8 mouse cellular contexts compared by ENCODE assay signal in the genomic region with DNA sequence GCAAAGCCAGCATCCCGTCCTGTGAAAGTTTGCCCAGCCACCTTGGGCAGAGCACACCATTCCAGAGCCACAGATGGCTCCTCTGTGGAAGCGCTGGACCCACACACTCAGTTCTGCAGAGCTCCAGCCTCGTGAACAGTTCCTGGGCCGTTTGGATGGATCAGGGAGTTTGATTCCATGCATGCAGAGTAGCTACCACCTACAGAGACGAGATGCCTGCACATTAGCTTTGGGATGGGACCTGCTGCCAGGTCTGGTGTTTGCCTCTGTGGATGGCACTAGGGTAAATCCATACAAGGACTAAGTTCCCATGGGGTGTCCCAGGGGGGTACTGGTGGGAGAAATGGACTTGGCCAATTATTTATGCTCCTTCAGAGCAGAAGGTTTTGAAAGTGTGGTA.
DNase-seq lines count a peak whose midpoint lies in the region; ATAC-seq lines count a peak whose summit lies in the region.

No protein-coding gene starts in this region.

- H3K4me2 ChIP-seq in kidney, embryonic 15.5 days: peak overlapping the region; percentile 58
- peak overlapping the region; percentile 35 for H3K4me2 ChIP-seq in embryonic facial prominence, embryonic 12.5 days (replicated peaks)
- H3K4me2 ChIP-seq in hindbrain, embryonic 11.5 days (replicated peaks; ENCODE audit: low read depth, low read length): no peak overlapping the region
- H3K4me2 ChIP-seq in liver, embryonic 16.5 days (ENCODE audit: low read depth, low read length): peak overlapping the region; percentile 61

- no peak for DNase-seq in kidney, postnatal 14 days
- DNase-seq in hindbrain, embryonic 11.5 days (ENCODE audit: low spot score): no peak
- DNase-seq in spleen, postnatal 14 days (ENCODE audit: low spot score in 2 of 2): no peak
- no peak for DNase-seq in left cerebral cortex, adult 9 months (ENCODE audit: low spot score in 2 of 2)

- H3K9ac ChIP-seq in kidney, embryonic 15.5 days: no peak overlapping the region
- H3K9ac ChIP-seq in embryonic facial prominence, embryonic 12.5 days: no peak overlapping the region; the same call in 1 of the 2 replicates
- H3K9ac ChIP-seq in hindbrain, embryonic 11.5 days (ENCODE audit: low read depth, low read length): no peak overlapping the region
- no peak overlapping the region for H3K9ac ChIP-seq in liver, embryonic 16.5 days (ENCODE audit: low read depth, low read length)

- peaks cover 7% of the 10 kb centered on the region; the same call in 1 of the 2 replicates for H3K36me3 ChIP-seq in kidney, embryonic 15.5 days
- peaks cover 12% of the 10 kb centered on the region for H3K36me3 ChIP-seq in embryonic facial prominence, embryonic 12.5 days
- no peaks in the 10 kb centered on the region for H3K36me3 ChIP-seq in hindbrain, embryonic 11.5 days (ENCODE audit: control insufficient read depth, insufficient read depth, low read length)
- H3K36me3 ChIP-seq in liver, embryonic 16.5 days (ENCODE audit: control insufficient read depth, insufficient read depth): no peaks in the 10 kb centered on the region

- H3K4me3 ChIP-seq in kidney, embryonic 15.5 days (replicated peaks): 0 out of 2 replicates have a peak overlapping the region, but pooled peaks have one; percentile 29
- no peak overlapping the region for H3K4me3 ChIP-seq in embryonic facial prominence, embryonic 12.5 days
- H3K4me3 ChIP-seq in hindbrain, embryonic 11.5 days (ENCODE audit: low read depth, low read length): no peak overlapping the region
- H3K4me3 ChIP-seq in liver, embryonic 16.5 days (ENCODE audit: low read depth, low read length): peak overlapping the region; percentile 49; the same call in 1 of the 2 replicates

- H3K4me1 ChIP-seq in kidney, embryonic 15.5 days: peaks cover 47% of the 10 kb centered on the region
- peaks cover 59% of the 10 kb centered on the region for H3K4me1 ChIP-seq in embryonic facial prominence, embryonic 12.5 days
- peaks cover 17% of the 10 kb centered on the region for H3K4me1 ChIP-seq in hindbrain, embryonic 11.5 days (replicated peaks; ENCODE audit: control insufficient read depth, insufficient read depth, low read length)
- peaks cover 27% of the 10 kb centered on the region for H3K4me1 ChIP-seq in liver, embryonic 16.5 days (ENCODE audit: control insufficient read depth, low read depth, low read length)

- H3K27me3 ChIP-seq in kidney, embryonic 15.5 days: no peaks in the 10 kb centered on the region
- H3K27me3 ChIP-seq in embryonic facial prominence, embryonic 12.5 days: no peaks in the 10 kb centered on the region
- H3K27me3 ChIP-seq in hindbrain, embryonic 11.5 days (ENCODE audit: control insufficient read depth, insufficient read depth, low read length): no peaks in the 10 kb centered on the region
- H3K27me3 ChIP-seq in liver, embryonic 16.5 days (ENCODE audit: control insufficient read depth, insufficient read depth, low read depth, low read length): no peaks in the 10 kb centered on the region

- H3K9me3 ChIP-seq in kidney, embryonic 15.5 days (replicated peaks): no peaks in the 10 kb centered on the region
- no peaks in the 10 kb centered on the region for H3K9me3 ChIP-seq in embryonic facial prominence, embryonic 12.5 days
- H3K9me3 ChIP-seq in hindbrain, embryonic 11.5 days (ENCODE audit: control insufficient read depth, low read length): no peaks in the 10 kb centered on the region
- no peaks in the 10 kb centered on the region for H3K9me3 ChIP-seq in liver, embryonic 16.5 days (replicated peaks; ENCODE audit: control insufficient read depth, low read length)

- WGBS in kidney, embryonic 15.5 days: 44% methylated on average over 5 of the region's 5 CpGs
- WGBS in embryonic facial prominence, embryonic 12.5 days: 61% methylated on average over 5 of the region's 5 CpGs
- WGBS in hindbrain, embryonic 11.5 days: 55% methylated on average over 5 of the region's 5 CpGs
- 44% methylated on average over 5 of the region's 5 CpGs for WGBS in liver, embryonic 16.5 days (ENCODE audit: insufficient replicate concordance)

- no peak for ATAC-seq in kidney, embryonic 15.5 days (replicated peaks; ENCODE audit: low FRiP score)
- no peak for ATAC-seq in embryonic facial prominence, embryonic 12.5 days (ENCODE audit: insufficient number of reproducible peaks, insufficient read depth, low FRiP score, low TSS enrichment)
- no peak for ATAC-seq in hindbrain, embryonic 11.5 days (ENCODE audit: low FRiP score)
- ATAC-seq in liver, embryonic 16.5 days (ENCODE audit: low read depth): no peak
- ATAC-seq in erythroblast, adult 5-6 weeks (replicated peaks; ENCODE audit: low FRiP score, poor library complexity, severe bottlenecking): no peak

- H3K27ac ChIP-seq in kidney, embryonic 15.5 days: peak overlapping the region; percentile 92
- peak overlapping the region; percentile 87 for H3K27ac ChIP-seq in embryonic facial prominence, embryonic 12.5 days
- peak overlapping the region; percentile 68; the same call in 1 of the 2 replicates for H3K27ac ChIP-seq in hindbrain, embryonic 11.5 days (ENCODE audit: low read depth, low read length)
- H3K27ac ChIP-seq in liver, embryonic 16.5 days (ENCODE audit: low read length): peak overlapping the region; percentile 73

Comparison
In these comparisons a context has a peak if more than half of its experiments do, and no peak if none do; other contexts are left out.
1. H3K4me3 ChIP-seq: peak in kidney, embryonic 15.5 days (single experiment) and liver, embryonic 16.5 days (single experiment); none in embryonic facial prominence, embryonic 12.5 days (single experiment) and hindbrain, embryonic 11.5 days (single experiment).
2. Peak in every context shown above with its lines, with median percentiles within 50 percentile points of each other: H3K27ac ChIP-seq.